Mouse (Mus musculus) erythroblast, embryonic 14.5 days (primary cell): Measurements from ENCODE around the gene Olfr341. TPM values are rescaled to one million over a fixed set of nuclear protein-coding genes. Genes with fewer than 3 reads are reported as not detected.

ENCODE experiments used
- H3K27me3 ChIP-seq: 2 replicates; pipeline ENCODE4 v1.6.1; 2012; ENCODE audit warnings: inconsistent platforms; ENCODE audit not compliant: control insufficient read depth
- H3K36me3 ChIP-seq: 2 replicates; pipeline ENCODE4 v1.6.1; 2012; ENCODE audit warnings: mild to moderate bottlenecking, inconsistent platforms; ENCODE audit not compliant: control insufficient read depth
- H3K4me1 ChIP-seq: 2 replicates; pipeline ENCODE4 v1.6.1; 2012; ENCODE audit warnings: inconsistent platforms; ENCODE audit not compliant: control insufficient read depth
- H3K4me3 ChIP-seq: replicated peaks from 2 replicates; pipeline ENCODE3; 2012; ENCODE audit warnings: moderate library complexity, mild to moderate bottlenecking, inconsistent platforms
- H3K9me3 ChIP-seq: 2 replicates; pipeline ENCODE4 v1.6.1; 2012; ENCODE audit warnings: low read length, inconsistent platforms, mixed read lengths; ENCODE audit not compliant: control insufficient read depth
- GATA1 ChIP-seq: IDR thresholded peaks from 2 replicates; pipeline ENCODE4 v1.6.1; 2012; ENCODE audit warnings: low read length, inconsistent platforms, mixed read lengths
- TAL1 ChIP-seq: IDR thresholded peaks from 3 replicates; pipeline ENCODE4 v1.6.1; 2012; ENCODE audit warnings: low read length, inconsistent platforms, mixed read lengths
- polyA plus RNA-seq: library from polyadenylated mRNA; stranded (reverse); fragments of >175 nt; gene quantifications from 2 replicates; pipeline ENCODE4 v1.2.3, GENCODE M21; 2012

The Olfr341 gene
- not detected in 2 replicates for polyA plus RNA-seq

GRCm38 (mm10) chr2:36482368-36482767 lies at the start of gene Olfr341:
Gene Olfr341, minus strand, starts transcription at chr2:36482468.
- Histone ChIP-seq H3K4me1 (no peaks in the 10 kb centered on the region), H3K36me3 (no peaks in the 10 kb centered on the region), H3K9me3 (peaks cover 7% of the 10 kb centered on the region; the same call in 1 of the 2 replicates), H3K4me3 (no peak within 1 kb of the TSS), H3K27me3 (no peaks in the 10 kb centered on the region)
- no peak for TF ChIP-seq GATA1
- TF ChIP-seq TAL1: no peak

- no peaks in the 10 kb centered on the region for H3K36me3 ChIP-seq
- H3K9me3 ChIP-seq: peaks cover 3% of the 10 kb centered on the region; the same call in 1 of the 2 replicates
- no peaks in the 10 kb centered on the region for H3K27me3 ChIP-seq
- H3K4me3 ChIP-seq: no peak within 1 kb of the TSS
- no peaks in the 10 kb centered on the region for H3K4me1 ChIP-seq
- TF ChIP-seq GATA1 (no peak), TAL1 (no peak)
These were observed 42.4 kb upstream of the Olfr341 start, which contains the start of gene Olfr342 for GRCm38 (mm10) chr2:36524698-36525097. Gene Olfr342, plus strand, starts transcription at chr2:36524998.

GRCm38 (mm10) chr2:36473634-36474033 lies 8.6 kb downstream of the Olfr341 start:
- no peaks in the 10 kb centered on the region for H3K36me3 ChIP-seq
- H3K4me3 ChIP-seq: no peak overlapping the region
- H3K4me1 ChIP-seq: no peaks in the 10 kb centered on the region
- H3K9me3 ChIP-seq: peaks cover 7% of the 10 kb centered on the region; the same call in 1 of the 2 replicates
- TF ChIP-seq GATA1: no peak
- TF ChIP-seq TAL1: no peak
- H3K27me3 ChIP-seq: no peaks in the 10 kb centered on the region

GRCm38 (mm10) chr2:36452287-36452686 lies 30.0 kb downstream of the Olfr341 start, which contains the start of gene Olfr340:
Gene Olfr340, plus strand, starts transcription at chr2:36452587.
- no peak within 1 kb of the TSS for H3K4me3 ChIP-seq
- TF ChIP-seq TAL1: no peak
- TF ChIP-seq GATA1: no peak

More at GRCm38 (mm10) chr2:36452287-36452686, 30.0 kb downstream of the Olfr341 start, which contains the start of gene Olfr340:
- H3K9me3 ChIP-seq: peaks cover 5% of the 10 kb centered on the region; the same call in 1 of the 2 replicates
- H3K27me3 ChIP-seq: no peaks in the 10 kb centered on the region
- no peaks in the 10 kb centered on the region for H3K4me1 ChIP-seq
- no peaks in the 10 kb centered on the region for H3K36me3 ChIP-seq

Other genes with a start within 250 kb of the Olfr341 start
- not detected in 2 replicates for gene Olfr338, start 108.9 kb downstream of the Olfr341 start, polyA plus RNA-seq
- gene Olfr339, start 63.5 kb downstream of the Olfr341 start, polyA plus RNA-seq: not detected in 2 replicates
- gene Olfr340, start 29.9 kb downstream of the Olfr341 start, polyA plus RNA-seq: not detected in 2 replicates
- not detected in 2 replicates for gene Olfr342, start 42.5 kb upstream of the Olfr341 start, polyA plus RNA-seq
- gene Olfr344, start 84.2 kb upstream of the Olfr341 start, polyA plus RNA-seq: not detected in 2 replicates
- gene Olfr345, start 157.6 kb upstream of the Olfr341 start, polyA plus RNA-seq: not detected in 2 replicates
- gene Olfr346, start 203.3 kb upstream of the Olfr341 start, polyA plus RNA-seq: 0.02 TPM in 1 of 2 replicates, not detected in the other
- gene Olfr347, start 249.4 kb upstream of the Olfr341 start, polyA plus RNA-seq: not detected in 2 replicates